Mouse (Mus musculus) forebrain, postnatal 0 days (tissue): ENCODE results near the gene Sertad2. TPM values are rescaled to one million over a fixed set of nuclear protein-coding genes. Genes with fewer than 3 reads are reported as not detected.

Source experiments
- ATAC-seq: fragments of 200-750 bp; cut with Nextera tagmentation; 2 replicates; pipeline ENCODE4 v1.8.0; 2017; ENCODE audit warnings: mild to moderate bottlenecking, moderate library complexity
- DNase-seq: peaks from one replicate; pipeline ENCODE4 v3.0.0-alpha.2; 2015
- H3K27ac ChIP-seq: fragments of 300-500 bp; sonication (generic); 2 replicates; pipeline ENCODE4 v1.5.1; 2014; ENCODE audit warnings: low read depth, mild to moderate bottlenecking, antibody characterized with exemption, low read length, moderate library complexity, mixed read lengths
- H3K27me3 ChIP-seq: fragments of 300-500 bp; sonication (generic); 2 replicates; pipeline ENCODE4 v1.6.1; 2014; ENCODE audit warnings: mild to moderate bottlenecking, low read length, mixed read lengths; ENCODE audit not compliant: insufficient read depth
- H3K36me3 ChIP-seq: fragments of 300-500 bp; sonication (generic); 2 replicates; pipeline ENCODE4 v1.6.1; 2014; ENCODE audit warnings: mild to moderate bottlenecking, moderate library complexity; ENCODE audit not compliant: insufficient read depth
- H3K4me1 ChIP-seq: fragments of 300-500 bp; sonication (generic); 2 replicates; pipeline ENCODE4 v1.6.1; 2014; ENCODE audit warnings: antibody characterized with exemption; ENCODE audit not compliant: insufficient read depth
- H3K4me2 ChIP-seq: fragments of 300-500 bp; sonication (generic); 2 replicates; pipeline ENCODE4 v1.6.1; 2014; ENCODE audit warnings: low read depth, mild to moderate bottlenecking, moderate library complexity
- H3K4me3 ChIP-seq: fragments of 300-500 bp; sonication (generic); 2 replicates; pipeline ENCODE4 v1.5.1; 2014; ENCODE audit warnings: low read depth, low read length, mixed read lengths
- H3K9ac ChIP-seq: fragments of 300-500 bp; sonication (generic); 2 replicates; pipeline ENCODE4 v1.6.1; 2014; ENCODE audit warnings: mild to moderate bottlenecking
- H3K9me3 ChIP-seq: fragments of 300-500 bp; sonication (generic); 2 replicates; pipeline ENCODE4 v1.6.1; 2016; ENCODE audit warnings: low read length
- CTCF ChIP-seq: sonication (generic); IDR thresholded peaks from 2 replicates; pipeline ENCODE4 v1.5.1; 2016; ENCODE audit warnings: antibody characterized with exemption, control low read depth, low read depth
- WGBS: fragments of 180-500 bp; shearing (Covaris S2); extraction: QIAGEN DNeasy Blood & Tissue Kit; methylation state at CpG from one replicate; pipeline ENCODE4 v1.1.7; 2014; 5-methylcytosine and 5-hydroxymethylcytosine counted together
- polyA plus RNA-seq: library from polyadenylated mRNA; unstranded; fragments of >200 nt; fragmentation: Nextera tagmentation; extraction: Ambion mirVana; gene quantifications from 2 replicates; pipeline ENCODE4 v1.2.1, GENCODE M21; 2015
- total RNA-seq: library from RNA; depleted of rRNA; stranded (reverse); fragments of >200 nt; gene quantifications from 2 replicates; pipeline ENCODE4 v1.2.3, GENCODE M21; 2014

The Sertad2 gene
- total and polyA plus RNA-seq, 2 experiments from 2014 or later: 14.8 to 38.3 TPM

DNA sequence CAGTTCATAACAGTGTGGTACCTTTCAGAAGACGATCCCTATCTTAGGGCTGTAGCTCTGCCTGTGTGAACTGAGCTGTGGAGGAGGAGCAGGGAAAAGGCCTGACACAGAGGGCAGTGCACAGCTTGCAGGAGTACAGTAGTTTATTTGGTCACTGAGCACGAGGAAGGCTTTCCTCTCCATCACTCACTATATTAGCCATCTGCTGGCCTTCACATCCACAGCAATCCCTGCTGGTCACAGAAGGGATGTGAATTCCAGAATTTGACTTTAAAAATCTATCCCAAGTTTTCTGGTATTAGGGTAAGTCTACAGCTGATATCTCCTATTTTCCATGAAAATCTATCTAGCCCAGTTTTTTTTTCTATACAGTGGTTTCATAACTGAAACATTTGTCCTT, 85.2 kb downstream of the Sertad2 start:
- no peak for DNase-seq
- Histone ChIP-seq H3K36me3 (no peaks in the 10 kb centered on the region), H3K9ac (no peak overlapping the region), H3K4me2 (no peak overlapping the region), H3K27ac (no peak overlapping the region), H3K4me3 (no peak overlapping the region), H3K27me3 (no peaks in the 10 kb centered on the region), H3K4me1 (peaks cover 6% of the 10 kb centered on the region; the same call in 1 of the 2 replicates), H3K9me3 (no peaks in the 10 kb centered on the region)
- peak; percentile 42; the same call in 1 of the 2 replicates for TF ChIP-seq CTCF
- no peak for ATAC-seq
- 48% methylated on average over 2 of the region's 2 CpGs for WGBS

DNA sequence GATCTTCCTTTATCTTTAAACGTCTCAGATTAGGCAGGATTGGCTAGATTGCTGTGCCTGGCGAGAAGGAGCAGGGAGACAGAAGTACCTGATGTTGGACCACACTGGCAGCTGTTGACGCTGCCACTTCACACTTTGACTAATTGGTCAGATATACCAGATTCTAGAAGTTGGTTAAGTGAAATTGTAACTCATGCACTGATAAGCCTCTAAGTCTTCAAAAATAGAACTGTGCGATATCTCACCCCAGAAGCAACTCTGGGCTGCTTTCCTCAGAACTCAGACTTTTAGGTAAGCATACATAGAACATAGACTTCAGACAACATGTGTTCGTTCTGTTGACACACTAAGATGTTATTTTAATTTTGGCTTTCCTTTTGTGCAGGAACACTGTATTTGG, 86.6 kb downstream of the Sertad2 start:
- ATAC-seq: no peak
- WGBS: 88% methylated on average over 5 of the region's 5 CpGs
- no peaks in the 10 kb centered on the region for H3K27me3 ChIP-seq
- H3K4me3 ChIP-seq: no peak overlapping the region
- H3K9me3 ChIP-seq: no peaks in the 10 kb centered on the region
- no peak overlapping the region for H3K9ac ChIP-seq
- H3K4me2 ChIP-seq: no peak overlapping the region
- TF ChIP-seq CTCF: no peak
- peaks cover 11% of the 10 kb centered on the region; the same call in 1 of the 2 replicates for H3K4me1 ChIP-seq
- DNase-seq: no peak
- H3K27ac ChIP-seq: no peak overlapping the region
- H3K36me3 ChIP-seq: no peaks in the 10 kb centered on the region

DNA sequence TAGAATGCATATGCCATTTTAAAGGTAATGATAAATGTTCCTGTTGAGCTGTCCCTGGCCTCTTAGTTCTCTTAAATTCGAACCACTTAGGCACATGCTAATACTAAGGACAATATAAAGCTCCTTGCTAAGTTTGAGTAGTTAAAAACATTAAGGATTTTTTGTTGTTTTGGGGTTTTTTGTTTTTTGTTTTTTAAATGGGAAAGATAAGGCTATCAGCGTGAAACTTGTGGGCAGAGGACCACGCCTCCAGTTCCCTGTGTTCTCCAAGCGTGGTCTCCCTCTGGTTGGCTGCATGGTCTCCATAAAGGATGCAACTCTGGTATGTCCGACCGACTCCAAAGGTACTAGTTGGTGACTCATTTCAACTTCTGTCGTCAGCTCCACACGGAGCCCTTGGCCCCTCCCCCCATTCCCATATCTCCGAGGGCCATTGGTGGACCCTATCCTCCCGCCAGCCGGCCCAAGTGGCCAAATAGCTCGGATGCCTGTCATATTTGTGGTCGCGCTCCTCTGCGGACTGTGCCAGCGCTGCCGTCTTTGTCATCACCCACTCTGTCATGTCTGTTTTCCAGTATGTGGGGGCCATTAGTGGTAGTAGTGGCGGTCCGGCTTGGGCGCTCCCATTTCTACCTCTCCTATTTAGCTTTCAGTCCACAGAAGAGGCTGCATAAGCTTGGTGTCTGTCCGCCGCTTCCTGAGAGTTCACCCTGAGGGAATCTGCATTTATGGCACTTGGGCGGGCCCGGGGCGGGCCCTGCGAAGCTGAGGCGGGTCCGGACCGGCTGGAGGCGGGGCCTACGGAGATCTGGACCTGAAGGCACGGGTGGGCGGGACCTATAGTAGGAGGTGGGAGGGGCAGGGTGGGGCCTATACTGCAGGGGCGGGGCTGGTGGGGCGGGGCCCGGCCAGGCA, 88.2 kb downstream of the Sertad2 start:
- WGBS: 3% methylated on average over 35 of the region's 36 CpGs
- Histone ChIP-seq H3K4me2 (peak overlapping the region; percentile 86), H3K27ac (peak overlapping the region; percentile 93), H3K4me1 (peaks cover 11% of the 10 kb centered on the region; the same call in 1 of the 2 replicates), H3K4me3 (peak overlapping the region; percentile 90), H3K36me3 (no peaks in the 10 kb centered on the region), H3K9ac (peak overlapping the region; percentile 97), H3K27me3 (no peaks in the 10 kb centered on the region), H3K9me3 (no peaks in the 10 kb centered on the region)
- peak; percentile 87 for ATAC-seq
- DNase-seq: peak; percentile 92
- no peak for TF ChIP-seq CTCF

DNA sequence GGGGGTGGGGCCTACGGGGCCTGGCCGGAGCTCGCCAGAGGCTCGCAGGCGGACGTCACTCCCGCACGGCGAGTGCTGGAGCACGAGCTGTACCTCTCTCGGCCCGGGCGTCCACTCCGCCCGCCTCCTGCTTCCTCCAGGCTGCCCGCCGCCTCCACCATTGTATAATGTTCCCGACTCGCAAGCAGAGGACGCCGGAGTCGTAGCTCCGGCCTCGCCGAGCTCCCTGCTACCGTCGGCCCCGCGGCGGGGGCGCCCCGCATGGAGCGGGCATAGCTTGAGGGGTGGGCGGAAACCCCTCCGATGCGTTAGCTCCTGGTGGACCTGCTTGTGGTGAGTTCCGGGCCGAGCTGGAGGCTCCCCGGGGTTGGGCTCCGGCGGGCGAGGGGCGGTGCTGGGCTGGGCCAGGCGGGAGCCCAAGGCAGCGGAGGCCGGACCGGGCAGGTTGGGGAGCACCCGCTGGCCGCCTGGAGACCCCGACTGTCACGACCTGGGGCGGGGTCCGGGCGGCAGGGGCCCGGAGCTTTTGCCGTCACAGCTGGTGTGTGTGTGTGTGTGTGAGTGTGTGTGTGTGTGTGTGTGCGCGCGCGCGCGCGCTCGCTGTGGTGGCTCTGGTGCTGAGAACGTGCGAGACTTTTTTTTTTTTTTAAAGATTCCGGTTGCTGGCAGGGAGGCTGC, 89.0 kb downstream of the Sertad2 start:
- no peaks in the 10 kb centered on the region for H3K36me3 ChIP-seq
- peak; percentile 82 for DNase-seq
- H3K27ac ChIP-seq: peak overlapping the region; percentile 93
- peak; percentile 86 for ATAC-seq
- H3K27me3 ChIP-seq: no peaks in the 10 kb centered on the region
- peak overlapping the region; percentile 90 for H3K4me3 ChIP-seq
- peaks cover 11% of the 10 kb centered on the region; the same call in 1 of the 2 replicates for H3K4me1 ChIP-seq
- TF ChIP-seq CTCF: no peak
- no peaks in the 10 kb centered on the region for H3K9me3 ChIP-seq
- H3K4me2 ChIP-seq: peak overlapping the region; percentile 86
- WGBS: 2% methylated on average over 60 of the region's 67 CpGs
- H3K9ac ChIP-seq: peak overlapping the region; percentile 97

DNA sequence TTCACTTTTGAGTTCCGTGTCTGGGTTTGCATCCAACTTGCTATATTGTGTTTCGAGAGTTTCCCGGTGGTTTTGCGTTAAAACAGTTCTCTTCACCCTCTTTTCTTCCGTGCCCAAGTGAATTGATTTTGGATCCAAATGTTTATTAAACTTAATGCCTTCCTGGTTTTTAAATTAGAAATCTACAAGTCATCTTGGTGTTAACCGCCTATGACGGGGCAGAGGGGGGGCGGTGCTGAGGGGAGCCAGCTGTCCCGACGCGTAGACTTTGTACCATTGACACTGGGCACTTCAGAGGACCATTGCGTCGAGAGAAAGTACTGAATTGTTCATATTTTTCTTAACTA, 89.5 kb downstream of the Sertad2 start:
- H3K27me3 ChIP-seq: no peaks in the 10 kb centered on the region
- DNase-seq (no peak), ATAC-seq (no peak)
- peak overlapping the region; percentile 97 for H3K9ac ChIP-seq
- peaks cover 11% of the 10 kb centered on the region; the same call in 1 of the 2 replicates for H3K4me1 ChIP-seq
- under 1% methylated on average over 13 of the region's 13 CpGs for WGBS
- H3K4me3 ChIP-seq: peak overlapping the region; percentile 90
- no peaks in the 10 kb centered on the region for H3K36me3 ChIP-seq
- TF ChIP-seq CTCF: no peak
- H3K27ac ChIP-seq: peak overlapping the region; percentile 93
- peak overlapping the region; percentile 86 for H3K4me2 ChIP-seq
- H3K9me3 ChIP-seq: no peaks in the 10 kb centered on the region

DNA sequence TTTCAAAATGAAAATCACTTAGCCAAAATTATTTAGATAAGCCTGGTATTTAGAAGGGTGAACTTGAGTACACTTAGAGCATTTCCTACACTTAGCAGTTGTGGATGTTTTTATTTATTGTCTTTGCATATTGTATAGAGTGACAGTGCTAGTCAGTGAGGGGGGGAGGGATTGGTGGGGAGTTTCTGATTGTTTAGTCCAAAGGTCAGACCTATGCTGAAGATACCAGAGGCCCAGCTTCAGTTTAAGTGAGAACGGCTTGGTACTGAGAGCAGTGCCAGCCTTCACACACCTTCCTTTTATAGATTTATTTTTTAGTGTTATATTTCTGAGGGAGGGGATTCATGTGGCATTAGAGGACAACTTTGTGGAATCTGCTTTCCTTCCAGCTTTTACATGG, 91.5 kb downstream of the Sertad2 start:
- Histone ChIP-seq H3K9ac (no peak overlapping the region), H3K4me3 (no peak overlapping the region), H3K27ac (no peak overlapping the region), H3K9me3 (no peaks in the 10 kb centered on the region), H3K4me2 (no peak overlapping the region), H3K27me3 (no peaks in the 10 kb centered on the region), H3K36me3 (no peaks in the 10 kb centered on the region), H3K4me1 (peaks cover 11% of the 10 kb centered on the region; the same call in 1 of the 2 replicates)
- TF ChIP-seq CTCF: no peak
- ATAC-seq (no peak), DNase-seq (no peak)
- 93% methylated on average over 1 of the region's 1 CpGs for WGBS

- no peak overlapping the region for H3K9ac ChIP-seq
- no peak overlapping the region for H3K4me2 ChIP-seq
- WGBS: 17% methylated on average over 6 of the region's 6 CpGs
Observed at GRCm38 (mm10) chr11:20635646-20636045, 92.6 kb downstream of the Sertad2 start.

More at GRCm38 (mm10) chr11:20635646-20636045, 92.6 kb downstream of the Sertad2 start:
- Histone ChIP-seq H3K36me3 (no peaks in the 10 kb centered on the region), H3K27ac (no peak overlapping the region), H3K27me3 (no peaks in the 10 kb centered on the region), H3K4me1 (peaks cover 15% of the 10 kb centered on the region; the same call in 1 of the 2 replicates), H3K9me3 (no peaks in the 10 kb centered on the region), H3K4me3 (no peak overlapping the region)
- ATAC-seq (no peak), DNase-seq (no peak)
- no peak for TF ChIP-seq CTCF
